Mouse (Mus musculus) layer of hippocampus, postnatal 10 days (tissue): ENCODE measurements around the gene Ralgps2. TPM values are rescaled to one million over a fixed set of nuclear protein-coding genes. Genes with fewer than 3 reads are reported as not detected.

Source experiments
- DNase-seq, 2 experiments: peaks; one replicate each; pipeline ENCODE4 v3.0.0; 2021; ENCODE audit warnings: low spot score in 2 of 2
- total RNA-seq, 2 experiments: library from RNA; stranded (reverse); gene quantifications; 2 replicates each; pipeline ENCODE4 v1.2.3; 2021

The Ralgps2 gene
- total RNA-seq, 2 experiments from 2014 or later: 93.3 to 101 TPM

GRCm38 (mm10) chr1:156955926-156956760 is 16.7 kb upstream of the Ralgps2 start:
- DNase-seq: no peak

DNA sequence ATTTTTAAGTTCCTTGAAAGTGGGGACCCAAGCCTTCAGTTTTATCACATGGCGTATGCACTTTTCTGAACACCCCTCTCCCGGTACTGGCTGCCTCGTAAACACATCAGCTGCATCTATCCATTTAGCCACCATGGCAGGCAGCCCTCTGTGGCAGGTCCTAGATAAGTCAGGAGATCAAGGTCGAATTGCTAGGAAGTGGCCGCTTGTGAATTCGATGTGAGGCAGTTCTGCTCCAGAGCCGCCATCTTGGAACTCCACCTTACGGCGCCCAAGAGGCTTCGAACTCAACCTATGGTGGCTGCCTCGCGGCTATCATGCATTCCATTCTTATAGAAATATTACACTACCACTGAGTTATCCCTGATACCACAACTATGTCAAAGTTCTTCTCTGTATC is 14.8 kb upstream of the Ralgps2 start:
- DNase-seq: no peak

DNA sequence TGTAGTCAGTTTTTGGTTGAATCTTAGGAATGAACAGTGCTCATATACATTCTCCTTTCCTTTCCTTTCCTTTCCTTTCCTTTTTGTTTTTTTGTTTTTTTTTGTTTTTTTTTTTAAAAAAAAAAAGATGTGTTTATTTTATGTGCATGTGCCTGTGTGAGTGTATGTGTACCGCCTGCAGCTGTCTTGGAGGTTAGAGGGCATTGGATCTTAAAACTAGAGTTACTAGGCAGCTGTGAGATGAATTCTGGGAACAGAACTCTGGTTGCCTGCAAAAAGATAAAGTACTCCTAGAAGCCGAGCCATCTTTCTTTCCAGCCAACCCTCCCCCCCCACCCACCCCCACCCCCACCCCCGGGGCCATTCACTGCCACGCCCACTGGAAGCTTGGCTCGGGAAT is 10.9 kb upstream of the Ralgps2 start:
- no peak for DNase-seq

- DNase-seq: no peak
Observed at GRCm38 (mm10) chr1:156940584-156940983, 1.2 kb upstream of the Ralgps2 start.

- no peak for DNase-seq
Observed at GRCm38 (mm10) chr1:156940142-156940522, 706 bp upstream of the Ralgps2 start.

DNA sequence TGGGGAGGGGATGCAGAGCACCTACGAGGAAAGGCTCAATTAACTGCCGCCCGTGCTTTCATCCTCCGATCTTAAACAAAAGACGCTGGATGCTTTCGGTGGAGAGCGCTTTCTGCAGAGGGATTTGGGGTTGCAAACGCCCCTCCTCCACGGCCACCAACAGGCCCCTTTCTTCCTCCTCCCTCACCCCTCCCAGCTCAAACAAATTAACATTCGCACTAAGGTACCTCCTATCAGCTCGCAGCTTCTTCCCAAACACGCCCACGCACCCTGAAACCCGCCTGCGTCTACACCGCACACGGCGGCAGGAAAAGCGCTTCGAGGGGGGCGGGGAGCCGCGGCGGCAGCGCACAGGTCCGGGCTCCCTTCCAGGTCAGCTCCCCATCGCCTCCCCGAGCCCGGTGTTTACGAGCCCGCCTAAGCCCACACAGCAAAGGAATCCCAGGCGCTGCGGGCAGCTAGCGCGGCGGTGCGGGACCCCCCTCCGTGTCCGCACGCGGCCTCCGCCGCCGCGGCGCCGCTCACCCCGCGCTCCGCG is 652 bp downstream of the Ralgps2 start:
- peak; percentile 77 to 79 for DNase-seq

- DNase-seq: no peak
Observed at GRCm38 (mm10) chr1:156937436-156937835, 2.0 kb downstream of the Ralgps2 start.

DNA sequence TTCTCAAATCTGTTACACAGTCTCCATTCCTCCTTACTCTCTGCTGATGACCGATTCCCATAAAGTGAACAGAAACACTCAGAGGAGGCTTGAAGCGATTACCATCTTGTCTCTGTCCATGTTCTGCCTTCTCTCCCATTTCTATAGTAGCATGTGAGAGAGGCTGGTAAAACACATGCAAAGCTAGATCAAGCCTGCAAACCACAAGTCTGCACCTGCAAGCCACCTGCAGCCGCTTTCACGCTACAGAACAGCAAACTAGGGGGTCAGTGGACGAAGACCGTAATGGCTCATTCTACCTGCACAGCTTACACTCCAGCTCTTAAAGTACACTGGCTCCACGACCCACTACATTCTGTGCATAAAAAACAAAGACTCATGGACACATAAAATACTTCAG is 5.7 kb downstream of the Ralgps2 start:
- DNase-seq: no peak

- no peak for DNase-seq
Observed at GRCm38 (mm10) chr1:156932036-156932774, 7.2 kb downstream of the Ralgps2 start.

- no peak for DNase-seq
Observed at GRCm38 (mm10) chr1:156931106-156931870, 8.1 kb downstream of the Ralgps2 start.

GRCm38 (mm10) chr1:156930263-156930662 is 9.2 kb downstream of the Ralgps2 start:
- no peak for DNase-seq

DNA sequence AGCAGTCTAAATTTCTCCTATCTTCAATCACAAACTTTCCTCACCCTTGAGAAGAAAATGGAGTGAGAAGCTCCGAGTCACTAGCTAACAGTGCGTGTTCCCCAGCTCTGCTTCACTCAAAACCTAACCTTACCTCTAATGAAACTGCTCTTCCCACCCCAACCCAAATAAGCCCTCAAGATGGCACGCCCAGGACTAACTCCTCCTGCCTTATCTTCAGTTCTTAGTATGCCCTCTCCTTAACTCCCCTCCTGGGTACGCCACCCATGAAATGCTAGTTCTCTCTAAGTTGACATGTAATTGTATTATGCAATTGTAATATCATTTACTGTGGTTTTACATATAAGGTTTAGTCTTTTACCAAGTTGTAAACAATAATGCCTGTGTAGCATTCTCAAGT is 11.2 kb downstream of the Ralgps2 start:
- no peak for DNase-seq

- DNase-seq: no peak
Observed at GRCm38 (mm10) chr1:156923511-156923910, 15.9 kb downstream of the Ralgps2 start.

DNA sequence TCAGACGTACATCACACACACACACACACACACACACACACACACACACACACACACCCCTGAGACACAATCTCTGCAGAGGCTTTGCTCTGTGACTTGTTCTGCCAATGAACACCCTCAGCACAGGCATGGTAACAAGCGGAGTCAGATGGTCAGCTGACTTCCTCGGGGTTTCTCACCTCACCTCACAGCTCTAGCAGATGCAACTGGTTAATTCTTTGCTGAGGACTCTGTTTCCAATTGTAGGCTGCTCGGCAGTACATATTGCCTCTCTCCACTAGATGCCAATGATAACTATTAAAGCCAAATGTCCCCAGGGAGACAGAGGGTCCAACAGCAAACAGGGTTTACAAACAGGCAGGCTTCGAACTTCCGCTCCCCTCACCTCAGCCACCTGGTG is 16.5 kb downstream of the Ralgps2 start:
- no peak for DNase-seq

GRCm38 (mm10) chr1:156921290-156921994 is 18.0 kb downstream of the Ralgps2 start:
- DNase-seq: no peak

- DNase-seq: no peak
Observed at GRCm38 (mm10) chr1:156917460-156917859, 22.0 kb downstream of the Ralgps2 start.

GRCm38 (mm10) chr1:156916361-156916760 is 23.1 kb downstream of the Ralgps2 start:
- DNase-seq: no peak

- no peak for DNase-seq
Observed at GRCm38 (mm10) chr1:156914942-156915341, 24.5 kb downstream of the Ralgps2 start.

DNA sequence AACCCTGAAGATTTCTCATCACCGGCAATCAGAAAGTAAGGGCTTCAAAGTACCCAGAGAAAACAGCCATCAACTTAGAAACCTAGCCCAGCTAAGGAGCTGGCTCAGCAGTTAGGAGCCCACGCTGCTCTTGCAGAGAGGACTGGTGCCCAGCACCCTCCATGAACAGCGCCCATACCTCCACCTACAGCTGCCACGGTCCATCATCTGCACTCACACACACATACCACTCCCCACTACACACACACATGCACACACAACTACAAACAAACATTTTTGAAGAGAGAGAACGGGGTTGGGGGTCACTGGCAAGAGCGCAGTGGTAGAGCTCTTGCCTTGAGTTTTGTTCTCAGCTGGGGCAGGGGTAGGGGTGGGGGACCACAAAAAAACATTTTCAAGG is 26.2 kb downstream of the Ralgps2 start:
- DNase-seq: no peak

DNA sequence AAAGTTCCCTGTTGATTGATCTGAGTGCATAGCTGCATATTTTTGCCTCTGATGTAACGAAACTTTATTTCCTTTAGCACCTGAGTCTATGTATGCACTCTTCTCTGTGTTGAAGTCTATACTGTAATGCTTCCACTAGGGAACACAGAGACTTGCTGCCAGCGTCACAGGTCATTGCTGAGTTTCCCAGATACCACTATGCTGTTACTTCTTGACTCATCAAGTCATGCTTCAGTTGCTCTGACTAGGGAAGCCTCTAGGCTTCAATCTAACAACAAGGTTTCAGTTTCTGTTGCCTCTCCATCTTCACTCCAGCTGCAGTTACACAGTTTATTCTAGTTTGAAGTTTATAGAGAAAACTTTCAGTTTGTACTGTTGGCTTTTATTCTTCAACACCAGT is 28.5 kb downstream of the Ralgps2 start:
- DNase-seq: no peak

DNA sequence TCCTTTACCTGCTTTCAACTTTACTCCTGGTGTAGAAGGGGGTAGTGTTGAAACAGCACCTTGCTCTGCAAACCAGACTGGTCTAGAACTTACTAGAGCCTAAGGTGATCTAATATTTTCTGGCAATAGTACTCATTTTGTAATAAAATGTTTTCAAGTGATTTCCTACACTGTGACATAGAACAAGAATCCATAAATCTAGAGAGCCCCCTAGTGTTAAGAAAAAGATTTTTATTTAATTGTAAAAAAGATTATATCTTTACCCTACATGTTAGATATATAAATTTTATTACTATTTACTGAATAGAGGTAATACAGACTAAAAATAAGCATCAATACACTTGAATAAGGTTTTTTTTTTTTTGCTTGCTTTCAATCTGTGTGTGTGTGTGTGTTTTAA is 29.6 kb downstream of the Ralgps2 start:
- DNase-seq: no peak
